Mouse (Mus musculus): ENCODE measurements around the gene Ywhae. TPM values are rescaled to one million over a fixed set of nuclear protein-coding genes. Genes with fewer than 3 reads are reported as not detected.
"Not testable (repeated sequence)": the region's sequence is repeated elsewhere in the genome, so short reads cannot be mapped to it uniquely, and the experiment has no call there.

Ywhae gene
- polyA plus RNA-seq, 1 experiment from 2014 or later, result 415 TPM

DNA sequence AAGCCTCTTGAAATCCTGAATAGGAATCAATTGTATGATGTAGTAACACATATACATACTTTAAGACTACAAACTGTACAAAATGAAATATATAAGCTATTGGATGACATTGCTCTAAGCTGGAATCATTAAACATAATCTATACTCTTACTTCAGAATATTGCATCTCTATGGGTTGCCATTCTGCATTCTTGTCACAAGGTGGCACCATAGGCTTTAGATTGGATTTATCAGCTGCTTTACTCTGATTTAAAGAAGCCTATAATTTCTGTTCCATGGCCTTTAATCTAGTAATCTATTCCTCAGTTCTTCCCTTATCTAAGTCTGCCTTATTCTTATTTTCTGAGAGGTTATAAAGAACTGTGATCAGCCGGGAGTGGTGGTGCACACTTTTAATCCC, 18.7 kb upstream of the Ywhae start:
- no peak overlapping the region for H3K27ac ChIP-seq
- H3K36me3 ChIP-seq, result no peaks in the 10 kb centered on the region
- H3K4me3 ChIP-seq, result no peak overlapping the region
- H3K4me1 ChIP-seq, result peaks cover 4% of the 10 kb centered on the region; the same call in 1 of the 2 replicates
- H3K9me3 ChIP-seq (replicated peaks), result no peaks in the 10 kb centered on the region
- H3K9ac ChIP-seq, result no peak overlapping the region
- ATAC-seq, result no peak
- 64% methylated on average over 1 of the region's 1 CpGs for WGBS (ENCODE audit: insufficient replicate concordance)
- no peak overlapping the region for H3K4me2 ChIP-seq
- H3K27me3 ChIP-seq (replicated peaks), result no peaks in the 10 kb centered on the region

DNA sequence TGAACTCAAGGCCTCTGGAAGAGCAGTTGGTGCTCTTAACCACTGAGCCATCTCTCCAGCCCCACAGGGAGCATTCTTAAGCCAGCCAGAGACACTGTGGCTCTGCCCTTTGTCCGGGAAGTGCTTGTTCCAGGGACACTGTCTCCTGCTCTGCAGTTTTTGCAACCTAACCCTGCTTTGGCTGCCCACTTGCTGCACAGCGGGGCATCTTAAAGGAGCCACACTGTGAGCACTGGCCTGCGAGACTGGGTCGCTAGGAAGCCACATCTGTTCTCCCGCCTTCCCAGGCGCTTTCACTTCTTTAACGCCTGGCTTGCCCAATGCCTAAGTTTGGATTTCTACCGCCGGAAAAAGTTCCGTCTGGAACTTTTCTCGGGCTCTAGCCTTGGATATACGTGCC, 17.1 kb upstream of the Ywhae start:
- no peak for ATAC-seq
- Histone ChIP-seq H3K36me3 (no peaks in the 10 kb centered on the region), H3K9me3 (replicated peaks) (no peaks in the 10 kb centered on the region), H3K27me3 (replicated peaks) (no peaks in the 10 kb centered on the region), H3K9ac (no peak overlapping the region), H3K4me1 (peaks cover 4% of the 10 kb centered on the region; the same call in 1 of the 2 replicates), H3K4me3 (no peak overlapping the region), H3K4me2 (no peak overlapping the region), H3K27ac (no peak overlapping the region)
- 48% methylated on average over 12 of the region's 12 CpGs for WGBS (ENCODE audit: insufficient replicate concordance)

DNA sequence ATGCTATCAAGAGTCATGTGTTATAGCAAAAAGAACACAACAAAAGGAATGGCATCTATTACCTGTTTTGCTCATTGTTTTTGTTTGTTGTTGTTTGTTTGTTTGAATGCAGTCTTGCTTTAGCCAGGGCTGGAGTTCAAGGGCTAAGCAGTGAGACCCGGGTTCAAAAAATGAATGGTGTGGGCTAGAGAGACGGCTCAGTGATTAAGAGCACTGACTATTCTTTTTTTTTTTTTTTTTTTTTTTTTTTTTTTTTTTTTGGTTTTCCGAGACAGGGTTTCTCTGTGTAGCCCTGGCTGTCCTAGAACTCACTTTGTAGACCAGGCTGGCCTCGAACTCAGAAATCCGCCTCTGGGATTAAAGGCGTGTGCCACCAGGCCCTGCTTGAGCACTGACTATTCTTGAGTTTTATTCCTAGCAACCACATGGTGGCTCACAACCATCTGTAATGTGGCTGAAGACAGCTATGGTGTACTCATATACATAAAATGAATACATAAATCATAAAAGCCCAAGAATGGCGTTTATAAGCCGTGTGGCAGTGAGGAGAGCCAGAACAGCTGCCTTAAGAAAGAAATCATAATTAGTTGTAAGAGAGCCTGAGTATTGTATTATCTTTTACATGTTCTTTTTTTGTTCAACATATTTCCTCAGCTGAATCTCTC, 15.9 kb upstream of the Ywhae start:
- H3K9me3 ChIP-seq (replicated peaks), result 0 out of 2 replicates have a peak, but pooled peaks cover 4% of the 10 kb centered on the region
- H3K9ac ChIP-seq, result no peak overlapping the region
- H3K36me3 ChIP-seq, result no peaks in the 10 kb centered on the region
- 76% methylated on average over 8 of the region's 8 CpGs for WGBS (ENCODE audit: insufficient replicate concordance)
- no peak for ATAC-seq
- H3K4me3 ChIP-seq, result no peak overlapping the region
- H3K4me1 ChIP-seq, result peaks cover 4% of the 10 kb centered on the region; the same call in 1 of the 2 replicates
- no peaks in the 10 kb centered on the region for H3K27me3 ChIP-seq (replicated peaks)
- H3K4me2 ChIP-seq, result no peak overlapping the region
- H3K27ac ChIP-seq, result no peak overlapping the region

DNA sequence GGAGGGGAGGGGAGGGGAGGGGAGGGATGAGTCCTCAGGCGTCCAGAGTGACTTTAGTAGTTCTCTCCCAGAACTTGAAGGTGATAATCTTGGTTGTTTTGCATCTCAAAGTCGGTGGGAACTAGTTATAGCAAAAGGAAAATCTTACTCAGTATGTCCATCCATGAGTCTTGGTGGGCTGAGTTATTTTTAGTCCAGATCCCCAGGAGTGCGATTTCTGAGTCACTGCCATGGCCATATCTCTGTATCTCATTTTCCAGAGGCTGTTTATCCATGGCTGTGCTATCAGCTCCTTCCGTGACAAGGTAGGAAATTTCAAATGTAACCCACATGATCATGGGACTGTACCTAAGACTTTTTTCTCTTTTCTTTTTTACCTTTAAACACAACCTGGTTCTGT, 10.3 kb upstream of the Ywhae start:
- Histone ChIP-seq H3K4me2 (no peak overlapping the region), H3K9me3 (replicated peaks) (0 out of 2 replicates have a peak, but pooled peaks cover 4% of the 10 kb centered on the region), H3K27me3 (replicated peaks) (no peaks in the 10 kb centered on the region), H3K4me3 (no peak overlapping the region), H3K27ac (no peak overlapping the region), H3K4me1 (no peaks in the 10 kb centered on the region), H3K9ac (no peak overlapping the region), H3K36me3 (no peaks in the 10 kb centered on the region)
- ATAC-seq, result no peak
- WGBS (ENCODE audit: insufficient replicate concordance), result 32% methylated on average over 4 of the region's 4 CpGs

DNA sequence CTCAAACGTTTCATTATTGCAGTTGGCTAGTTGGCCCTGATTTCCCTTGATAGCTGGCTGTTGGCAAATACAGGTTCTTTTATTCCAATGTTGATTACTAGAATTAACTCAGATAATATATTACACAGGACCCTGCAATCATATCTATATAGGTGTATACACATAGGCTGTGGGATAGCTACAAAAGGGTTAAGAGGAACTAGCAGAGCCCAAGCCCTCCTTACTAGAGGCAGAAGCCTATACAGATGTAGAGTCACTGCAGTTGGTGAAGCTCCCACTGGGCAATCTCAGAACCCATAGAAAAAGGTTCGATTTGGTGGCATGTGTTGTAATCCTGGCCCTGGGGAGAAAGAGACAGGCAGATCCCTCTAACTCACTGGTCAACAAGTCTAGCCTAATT, 5.5 kb upstream of the Ywhae start:
- H3K9me3 ChIP-seq (replicated peaks), result no peaks in the 10 kb centered on the region
- WGBS (ENCODE audit: insufficient replicate concordance), result 46% methylated on average over 2 of the region's 2 CpGs
- ATAC-seq, result no peak
- H3K36me3 ChIP-seq, result no peaks in the 10 kb centered on the region
- H3K9ac ChIP-seq, result no peak overlapping the region
- H3K4me3 ChIP-seq, result no peak overlapping the region
- no peak overlapping the region for H3K27ac ChIP-seq
- H3K27me3 ChIP-seq (replicated peaks), result no peaks in the 10 kb centered on the region
- peaks cover 13% of the 10 kb centered on the region for H3K4me1 ChIP-seq
- H3K4me2 ChIP-seq, result no peak overlapping the region

DNA sequence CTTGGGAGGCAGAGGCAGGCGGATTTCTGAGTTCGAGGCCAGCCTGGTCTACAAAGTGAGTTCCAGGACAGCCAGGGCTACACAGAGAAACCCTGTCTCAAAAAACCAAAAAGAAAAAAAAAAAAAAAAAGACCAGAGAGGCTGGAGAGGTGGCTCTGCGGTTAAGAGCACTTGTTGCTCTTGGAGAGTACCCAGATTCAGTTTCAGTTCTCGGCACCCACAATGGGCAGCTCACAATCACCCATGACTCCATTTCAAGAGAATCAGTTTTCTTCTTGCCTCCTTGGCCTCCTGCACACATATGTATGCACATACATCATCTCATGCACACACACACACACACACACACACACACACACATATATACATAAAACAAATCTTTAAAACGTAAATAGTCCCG, 5.0 kb upstream of the Ywhae start:
- not testable (repeated sequence) for H3K4me2 ChIP-seq; H3K4me3 ChIP-seq; H3K36me3 ChIP-seq; H3K27ac ChIP-seq; H3K27me3 ChIP-seq (replicated peaks); H3K9ac ChIP-seq; ATAC-seq; H3K9me3 ChIP-seq (replicated peaks)
- WGBS (ENCODE audit: insufficient replicate concordance), result 80% methylated on average over 6 of the region's 6 CpGs
- H3K4me1 ChIP-seq, result peaks cover 17% of the 10 kb centered on the region

DNA sequence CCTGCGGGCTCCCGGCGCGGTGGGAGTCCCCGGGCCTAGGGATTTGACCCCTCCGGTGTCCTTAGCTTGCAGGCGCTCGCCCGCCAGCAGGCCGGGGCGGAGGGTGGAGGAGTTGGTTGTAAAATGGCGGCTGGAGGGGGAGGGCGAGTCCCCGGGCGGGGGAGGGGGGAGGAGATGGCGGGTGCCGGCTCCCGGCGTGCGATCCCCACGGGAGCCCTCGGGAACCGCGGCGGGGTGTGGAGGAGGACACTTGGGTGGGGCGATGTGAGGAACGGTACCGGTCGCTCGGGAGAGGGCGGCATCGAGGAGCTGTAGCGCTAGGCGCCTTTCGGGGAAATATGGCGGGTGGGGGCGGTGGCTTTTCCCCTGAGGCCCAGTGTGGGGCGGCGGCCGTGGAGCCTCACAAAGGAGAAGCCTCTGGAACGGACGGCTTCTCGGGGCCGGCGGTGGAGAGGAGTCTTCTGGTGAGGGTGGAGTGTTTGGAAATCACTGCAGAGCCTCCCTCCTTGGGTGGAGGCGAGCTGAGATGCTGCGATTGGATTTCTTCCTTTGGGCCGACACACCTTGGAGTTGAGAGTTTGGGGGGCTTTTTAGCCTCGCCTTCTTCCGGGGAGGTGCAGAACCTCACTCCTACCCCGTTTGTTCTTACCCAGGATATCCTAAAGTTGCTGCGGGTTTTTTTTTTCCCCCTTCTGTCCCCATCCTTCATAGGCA, 715 bp downstream of the Ywhae start:
- ATAC-seq, result peak; percentile 60
- Histone ChIP-seq H3K9ac (peak overlapping the region; percentile 87), H3K27me3 (replicated peaks) (no peaks in the 10 kb centered on the region), H3K36me3 (peaks cover 24% of the 10 kb centered on the region), H3K9me3 (replicated peaks) (no peaks in the 10 kb centered on the region), H3K4me2 (peak overlapping the region; percentile 95), H3K4me1 (peaks cover 61% of the 10 kb centered on the region), H3K27ac (peak overlapping the region; percentile 90), H3K4me3 (peak overlapping the region; percentile 91)
- WGBS (ENCODE audit: insufficient replicate concordance), result under 1% methylated on average over 49 of the region's 52 CpGs

DNA sequence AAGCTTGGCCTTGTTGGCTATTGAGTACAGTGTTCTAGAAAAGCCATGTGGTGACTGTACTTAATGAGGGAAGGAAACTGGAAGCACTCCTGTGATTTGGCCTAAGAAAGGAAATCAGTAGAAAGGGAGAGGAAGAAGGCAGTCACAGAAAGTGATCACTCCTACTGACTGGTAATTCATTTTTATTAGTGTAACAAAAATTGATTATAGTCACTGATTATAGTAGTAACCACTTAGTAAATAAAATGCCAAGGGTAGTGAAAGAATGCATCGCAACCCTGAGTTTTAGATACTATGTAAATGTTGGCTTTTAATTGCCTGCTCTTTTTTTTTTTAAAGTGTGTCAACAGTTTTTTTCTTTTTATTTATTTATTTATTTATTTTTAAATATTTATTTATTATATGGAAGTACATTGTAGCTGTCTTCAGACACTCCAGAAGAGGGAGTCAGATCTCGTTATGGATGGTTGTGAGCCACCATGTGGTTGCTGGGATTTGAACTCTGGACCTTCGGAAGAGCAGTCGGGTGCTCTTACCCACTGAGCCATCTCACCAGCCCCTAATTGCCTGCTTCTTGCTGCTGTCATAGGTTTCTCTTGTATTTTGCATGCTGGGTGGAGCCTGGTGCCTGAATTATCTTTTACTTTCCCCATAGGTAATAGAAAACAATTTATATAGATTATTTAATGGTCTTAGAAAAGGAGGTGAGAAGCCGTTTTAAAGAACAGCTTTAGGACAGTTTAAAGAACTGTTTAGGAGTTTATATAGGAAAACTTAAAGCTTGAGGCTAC, 3.0 kb downstream of the Ywhae start:
- WGBS (ENCODE audit: insufficient replicate concordance), result 79% methylated on average over 5 of the region's 5 CpGs
- Histone ChIP-seq H3K4me3 (no peak overlapping the region), H3K9me3 (replicated peaks) (no peaks in the 10 kb centered on the region)

DNA sequence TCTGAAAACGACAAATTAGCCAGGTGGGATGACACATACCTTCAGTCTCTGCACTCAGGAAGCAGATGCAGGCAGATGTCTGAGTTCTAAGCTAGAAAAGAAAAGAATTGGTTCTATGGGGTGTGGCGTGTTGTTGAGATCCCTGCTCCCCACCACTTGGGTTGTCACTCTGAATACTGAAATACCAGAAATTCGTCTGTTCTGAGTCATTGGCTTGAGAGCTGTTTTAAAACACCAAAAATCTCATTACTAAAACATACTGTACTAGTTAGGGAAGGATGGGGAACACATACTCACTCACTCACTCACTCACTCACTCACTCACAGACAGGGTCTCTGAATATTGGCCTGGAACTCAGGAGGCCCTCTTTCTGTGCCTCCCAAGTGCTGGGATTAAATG, 4.3 kb downstream of the Ywhae start:
- WGBS (ENCODE audit: insufficient replicate concordance), result 62% methylated on average over 3 of the region's 3 CpGs
- ATAC-seq, result no peak
- peaks cover 82% of the 10 kb centered on the region for H3K4me1 ChIP-seq
- H3K9me3 ChIP-seq (replicated peaks), result no peaks in the 10 kb centered on the region
- H3K27ac ChIP-seq, result no peak overlapping the region
- H3K4me2 ChIP-seq, result 0 out of 2 replicates have a peak overlapping the region, but pooled peaks have one; percentile 6
- H3K4me3 ChIP-seq, result no peak overlapping the region
- H3K9ac ChIP-seq, result 0 out of 2 replicates have a peak overlapping the region, but pooled peaks have one; percentile 17
- H3K36me3 ChIP-seq, result peaks cover 48% of the 10 kb centered on the region
- no peaks in the 10 kb centered on the region for H3K27me3 ChIP-seq (replicated peaks)

More for the DNA sequence above, 3.0 kb downstream of the Ywhae start:
- Histone ChIP-seq H3K9ac (no peak overlapping the region), H3K27me3 (replicated peaks) (no peaks in the 10 kb centered on the region), H3K36me3 (peaks cover 39% of the 10 kb centered on the region), H3K27ac (no peak overlapping the region), H3K4me2 (peak overlapping the region; percentile 95), H3K4me1 (peaks cover 80% of the 10 kb centered on the region)
- no peak for ATAC-seq

DNA sequence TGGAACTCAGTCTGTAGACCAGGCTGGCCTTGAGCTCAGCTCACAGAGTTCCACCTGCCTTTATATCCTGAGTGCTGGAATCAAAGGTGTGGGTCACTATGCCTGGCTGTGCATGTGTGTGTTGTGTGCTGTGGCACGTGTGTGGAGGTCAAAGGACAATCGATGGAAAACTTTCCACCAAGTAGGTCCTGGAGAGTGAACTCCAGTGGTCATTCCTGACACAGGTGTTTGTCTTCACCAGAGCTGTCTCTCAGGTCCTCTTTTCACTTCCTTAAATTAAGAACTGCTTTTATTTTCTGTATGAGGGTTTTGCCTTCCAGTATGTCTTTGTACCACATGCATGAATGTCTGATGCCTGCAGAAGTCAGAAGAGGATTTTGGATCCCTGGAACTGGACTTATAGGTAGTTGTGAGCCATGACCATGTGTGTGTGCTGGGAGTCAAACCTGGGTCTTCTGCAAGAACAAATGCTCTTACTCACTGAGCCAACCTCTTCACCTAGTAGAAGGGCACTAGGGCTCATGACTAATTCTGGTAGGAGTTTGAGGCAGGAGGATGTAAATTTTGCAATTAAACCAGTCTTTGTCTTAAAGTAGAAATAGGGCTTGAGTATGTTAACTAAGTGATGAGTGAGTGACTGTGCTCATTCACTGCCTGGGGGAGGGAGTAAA, 5.3 kb downstream of the Ywhae start:
- Histone ChIP-seq H3K9me3 (replicated peaks) (no peaks in the 10 kb centered on the region), H3K4me1 (peaks cover 81% of the 10 kb centered on the region), H3K27ac (no peak overlapping the region), H3K36me3 (peaks cover 54% of the 10 kb centered on the region), H3K27me3 (replicated peaks) (no peaks in the 10 kb centered on the region), H3K4me3 (no peak overlapping the region), H3K9ac (no peak overlapping the region), H3K4me2 (no peak overlapping the region)
- no peak for ATAC-seq
- 75% methylated on average over 2 of the region's 2 CpGs for WGBS (ENCODE audit: insufficient replicate concordance)

DNA sequence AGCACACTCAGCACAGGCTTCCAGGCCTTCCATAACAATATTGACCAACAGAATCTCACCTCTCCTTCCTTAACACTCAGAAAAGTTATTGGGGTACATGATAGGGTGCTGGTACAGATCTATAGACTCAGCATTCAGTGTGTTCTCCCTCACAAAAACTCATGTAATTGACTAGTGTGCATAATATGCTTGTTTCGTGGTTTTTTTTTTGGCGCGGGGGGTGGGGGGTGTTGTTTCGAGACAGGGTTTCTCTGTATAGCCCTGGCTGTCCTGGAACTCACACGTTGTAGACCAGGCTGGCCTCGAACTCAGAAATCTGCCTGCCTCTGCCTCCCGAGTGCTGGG, 5.8 kb downstream of the Ywhae start:
- Histone ChIP-seq H3K4me1 (peaks cover 82% of the 10 kb centered on the region), H3K4me2 (no peak overlapping the region), H3K27ac (no peak overlapping the region), H3K9ac (no peak overlapping the region), H3K27me3 (replicated peaks) (no peaks in the 10 kb centered on the region), H3K4me3 (no peak overlapping the region), H3K9me3 (replicated peaks) (no peaks in the 10 kb centered on the region), H3K36me3 (peaks cover 60% of the 10 kb centered on the region)
- ATAC-seq, result no peak
- WGBS (ENCODE audit: insufficient replicate concordance), result 86% methylated on average over 7 of the region's 7 CpGs
